Comparison of ENCODE assay signal across 16 mouse cellular contexts in the genomic region with DNA sequence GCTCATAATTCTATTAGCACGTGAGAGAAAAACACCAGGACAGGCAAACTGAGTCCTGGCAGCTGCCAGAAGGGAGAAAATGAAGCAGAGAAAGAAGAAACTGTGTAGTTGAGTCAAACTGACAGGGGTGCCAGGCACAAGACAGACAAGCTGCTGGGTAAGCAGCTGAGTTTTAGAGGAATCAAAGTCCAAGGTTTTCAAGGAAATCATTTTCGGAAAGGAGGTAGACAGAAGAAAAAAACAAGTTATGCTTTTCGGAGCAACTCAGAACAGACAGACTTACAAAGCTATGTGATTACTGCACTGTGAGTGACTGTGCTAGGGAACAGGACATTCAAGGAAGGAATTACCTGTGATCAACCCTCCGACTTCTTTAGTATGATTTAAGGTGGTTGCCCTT.
"Had no signal": no experiment of that assay in that cellular context is flagged by ENCODE, and none has a peak within 500 bp of the region (broad histone marks: within the 10 kb centered on the region; RNA-seq: fewer than 3 reads in every experiment).

No protein-coding gene starts in this region.

- DNase-seq: retina, postnatal 1 day; right cerebral cortex, adult 18-20 months; right cerebral cortex, postnatal 14 days; right cerebral cortex, postnatal 25 days; right cerebral cortex, postnatal 4 days; spleen, adult 18-20 months; thymus, adult 18-20 months; thymus, adult 2 months; thymus, postnatal 14 days; thymus, postnatal 25 days; thymus, postnatal 36 days; thymus, postnatal 4 days had no signal

- H3K4me2 ChIP-seq: neural tube, embryonic 13.5 days; neural tube, embryonic 15.5 days; stomach, embryonic 15.5 days had no signal

- H3K36me3 ChIP-seq: neural tube, embryonic 13.5 days; neural tube, embryonic 15.5 days; stomach, embryonic 15.5 days had no signal

- H3K4me1 ChIP-seq: neural tube, embryonic 13.5 days; neural tube, embryonic 15.5 days; stomach, embryonic 15.5 days had no signal

- H3K4me3 ChIP-seq: neural tube, embryonic 13.5 days; neural tube, embryonic 15.5 days; stomach, embryonic 15.5 days had no signal

- H3K27me3 ChIP-seq: neural tube, embryonic 13.5 days; neural tube, embryonic 15.5 days; stomach, embryonic 15.5 days had no signal

- H3K9me3 ChIP-seq: neural tube, embryonic 15.5 days; stomach, embryonic 15.5 days had no signal

- H3K27ac ChIP-seq: neural tube, embryonic 13.5 days; neural tube, embryonic 15.5 days; stomach, embryonic 15.5 days; stomach, postnatal 0 days had no signal

- H3K9ac ChIP-seq: neural tube, embryonic 13.5 days; neural tube, embryonic 15.5 days; stomach, embryonic 15.5 days had no signal
